Mouse (Mus musculus) liver, embryonic 14.5 days (tissue): ENCODE data around the gene Glul. TPM values are rescaled to one million over a fixed set of nuclear protein-coding genes. Genes with fewer than 3 reads are reported as not detected.
A peak's percentile ranks its signal among the peaks of the same experiment; 100 is the strongest.

Experiments used
- ATAC-seq: fragments of 200-750 bp; cut with Nextera tagmentation; 2 replicates; pipeline ENCODE4 v1.8.0; 2017; ENCODE audit warnings: moderate number of reproducible peaks, mild to moderate bottlenecking, moderate library complexity; ENCODE audit not compliant: insufficient read depth
- DNase-seq, 3 experiments: peaks; one replicate each; pipeline ENCODE4 v3.0.0-alpha.2; 2012 to 2013; ENCODE audit warnings: low read depth in 3 of 3, low spot score in 3 of 3
- H3K27ac ChIP-seq: fragments of 300-500 bp; sonication (generic); 2 replicates; pipeline ENCODE4 v1.5.1; 2014; ENCODE audit warnings: moderate library complexity, mild to moderate bottlenecking, control low read depth, inconsistent platforms
- H3K27me3 ChIP-seq: fragments of 300-500 bp; sonication (generic); 2 replicates; pipeline ENCODE4 v1.6.1; 2014; ENCODE audit warnings: mild to moderate bottlenecking, low read length, moderate library complexity; ENCODE audit not compliant: control insufficient read depth, insufficient read depth
- H3K36me3 ChIP-seq: fragments of 300-500 bp; sonication (generic); replicated peaks from 2 replicates; pipeline ENCODE4 v1.6.1; 2014; ENCODE audit warnings: low read depth; ENCODE audit not compliant: control insufficient read depth, insufficient read depth
- H3K4me1 ChIP-seq, 2 experiments: fragments of 200-500 bp in 1 of 2; fragments of 300-500 bp in 1 of 2; sonication (generic) in 1 of 2; replicated peaks; 2 replicates each; pipeline ENCODE4 v1.6.1; 2012 to 2014; ENCODE audit warnings: antibody characterized with exemption in 1 of 2, inconsistent platforms in 1 of 2, low read length in 1 of 2; ENCODE audit not compliant: control insufficient read depth in 2 of 2, insufficient read depth in 2 of 2
- H3K4me2 ChIP-seq: fragments of 300-500 bp; sonication (generic); 2 replicates; pipeline ENCODE4 v1.6.1; 2014; ENCODE audit warnings: low read depth, mild to moderate bottlenecking, control low read depth, moderate library complexity
- H3K4me3 ChIP-seq, 2 experiments: fragments of 200-500 bp in 1 of 2; fragments of 300-500 bp in 1 of 2; sonication (generic) in 1 of 2; 2 replicates each; pipeline ENCODE4 v1.5.1; 2012 to 2014; ENCODE audit warnings: low read depth in 2 of 2, low read length in 2 of 2, mild to moderate bottlenecking in 2 of 2, control low read depth in 1 of 2, inconsistent platforms in 1 of 2, moderate library complexity in 1 of 2; ENCODE audit not compliant: insufficient read depth in 1 of 2
- H3K9ac ChIP-seq: fragments of 300-500 bp; sonication (generic); replicated peaks from 2 replicates; pipeline ENCODE4 v1.6.1; 2014; ENCODE audit warnings: mild to moderate bottlenecking, control low read depth, moderate library complexity
- H3K9me3 ChIP-seq: fragments of 300-500 bp; sonication (generic); 2 replicates; pipeline ENCODE4 v1.6.1; 2016; ENCODE audit warnings: low read length, mixed read lengths; ENCODE audit not compliant: control insufficient read depth
- CTCF ChIP-seq: IDR thresholded peaks from 2 replicates; pipeline ENCODE4 v1.5.1; 2016; ENCODE audit warnings: antibody characterized with exemption, low read depth, control low read depth
- EP300 ChIP-seq: IDR thresholded peaks from 2 replicates; pipeline ENCODE4 v1.6.1; 2016; ENCODE audit warnings: antibody characterized with exemption, low read depth
- WGBS: fragments of 180-500 bp; shearing (Covaris S2); extraction: QIAGEN DNeasy Blood & Tissue Kit; methylation state at CpG from one replicate; pipeline ENCODE4 v1.1.7; 2014; ENCODE audit not compliant: insufficient replicate concordance; 5-methylcytosine and 5-hydroxymethylcytosine counted together
- polyA plus RNA-seq, 2 experiments: library from polyadenylated mRNA; depleted of rRNA in 1 of 2; stranded (reverse) in 1 of 2; unstranded in 1 of 2; fragments of >200 nt; fragmentation: Nextera tagmentation in 1 of 2; extraction: Ambion mirVana in 1 of 2; gene quantifications; 2 replicates each; pipeline versions ENCODE4 v1.2.1 to v1.2.3; 2012 to 2014

The Glul gene
- polyA plus RNA-seq, 2 experiments, result 71.1 to 103 TPM

DNA sequence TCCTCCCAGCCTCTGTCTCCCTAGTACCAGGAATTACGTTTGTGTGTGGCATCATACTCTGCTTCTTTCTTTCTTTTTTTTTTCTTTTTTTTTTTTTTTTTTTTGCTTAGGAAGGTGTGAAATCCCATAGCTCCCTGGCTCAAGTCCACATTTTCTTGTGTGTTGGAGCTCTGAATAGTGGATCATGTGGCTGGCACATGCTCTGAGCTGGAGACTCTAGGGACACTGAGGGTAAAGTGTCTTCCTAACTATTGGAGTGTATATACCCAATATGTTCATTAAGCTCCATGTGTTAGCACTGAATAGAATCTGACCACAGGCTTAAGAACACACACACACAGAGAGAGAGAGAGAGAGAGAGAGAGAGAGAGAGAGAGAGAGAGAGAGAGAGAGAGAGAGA is 34.0 kb downstream of the Glul start:
- Histone ChIP-seq H3K27me3 (no peaks in the 10 kb centered on the region), H3K4me1 (peaks cover 0 to 3% of the 10 kb centered on the region in 2 experiments; a peak in 1 of 4 replicates), H3K9ac (no peak overlapping the region), H3K4me2 (no peak overlapping the region), H3K4me3 (no peak overlapping the region), H3K27ac (no peak overlapping the region), H3K36me3 (no peaks in the 10 kb centered on the region), H3K9me3 (no peaks in the 10 kb centered on the region)
- DNase-seq (no peak), ATAC-seq (no peak)
- no peak for TF ChIP-seq EP300
- WGBS, result 41% methylated on average over 1 of the region's 1 CpGs

DNA sequence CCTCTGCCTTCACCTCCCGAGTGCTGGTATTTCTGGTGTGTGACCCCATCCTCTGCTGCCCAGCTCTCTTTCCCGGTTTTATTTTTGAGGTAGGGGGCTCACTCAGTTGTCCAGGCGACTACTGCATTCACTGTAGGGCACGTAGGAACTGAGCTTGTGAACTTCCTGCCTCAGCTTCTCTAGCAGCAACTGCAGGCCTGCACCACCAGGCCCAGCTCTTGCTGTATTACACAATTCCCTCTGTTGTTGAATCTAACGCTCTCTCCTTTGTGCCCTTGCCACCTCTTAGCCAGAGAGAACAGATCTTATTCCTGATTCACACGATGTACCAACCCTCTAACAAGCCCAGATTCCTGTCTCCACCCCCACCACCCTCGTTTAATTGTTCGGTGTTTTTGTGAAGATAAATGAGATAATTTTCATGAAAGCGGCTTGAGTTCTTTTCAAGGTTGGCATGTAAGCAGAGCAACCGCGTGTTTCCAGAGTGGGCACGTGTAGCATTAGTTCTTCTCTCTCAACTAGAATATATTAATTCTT is 36.2 kb downstream of the Glul start:
- H3K36me3 ChIP-seq, result no peaks in the 10 kb centered on the region
- no peak overlapping the region for H3K4me2 ChIP-seq
- 65% methylated on average over 12 of the region's 12 CpGs for WGBS
- no peaks in the 10 kb centered on the region for H3K9me3 ChIP-seq
- H3K4me3 ChIP-seq, result no peak overlapping the region
- no peak overlapping the region for H3K27ac ChIP-seq
- H3K4me1 ChIP-seq, result peaks cover 0 to 3% of the 10 kb centered on the region in 2 experiments; a peak in 1 of 4 replicates
- DNase-seq (no peak), ATAC-seq (no peak)
- H3K27me3 ChIP-seq, result no peaks in the 10 kb centered on the region
- TF ChIP-seq EP300 (no peak), CTCF (no peak)
- H3K9ac ChIP-seq, result no peak overlapping the region

DNA sequence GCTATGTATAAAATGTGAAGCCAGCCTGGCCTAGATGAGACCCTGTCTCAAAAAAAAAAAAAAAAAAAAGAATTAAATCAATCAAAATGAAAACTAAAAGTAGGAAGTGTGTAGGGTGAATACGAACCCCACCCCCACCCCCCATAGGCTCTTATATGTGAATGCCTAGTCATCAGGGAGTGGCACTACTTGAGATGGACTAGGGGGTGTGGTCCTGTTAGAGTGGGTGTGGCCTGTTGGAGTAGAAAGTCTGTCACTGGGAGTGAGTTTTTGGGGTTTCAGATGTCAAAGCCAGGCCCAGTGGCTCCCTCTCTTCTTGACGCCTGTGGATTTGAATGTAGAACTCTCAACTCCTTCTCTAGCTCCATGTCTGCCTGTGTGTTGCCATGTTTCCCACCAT is 37.3 kb downstream of the Glul start:
- H3K36me3 ChIP-seq, result no peaks in the 10 kb centered on the region
- ATAC-seq, result peak; percentile 82; the same call in 1 of the 2 replicates

DNA sequence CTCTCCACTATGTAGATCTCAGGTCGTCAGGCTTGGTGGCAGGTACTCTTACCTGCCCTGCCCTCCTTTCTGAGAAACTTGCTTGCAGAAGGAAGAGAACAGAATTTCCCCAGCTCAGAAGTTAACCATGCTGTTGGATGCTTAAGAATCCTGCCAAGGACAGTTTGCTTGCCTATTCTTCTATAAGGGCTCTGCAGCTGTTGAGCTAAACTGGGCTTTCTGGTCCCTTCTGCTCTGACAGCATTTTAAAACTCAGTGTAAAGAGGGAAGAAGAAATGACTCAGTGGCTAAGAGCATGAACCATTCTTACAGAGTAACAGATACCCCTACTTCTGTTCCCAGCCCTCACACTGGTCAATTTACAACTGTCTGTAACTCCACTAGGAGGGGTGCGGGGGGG is 41.2 kb downstream of the Glul start:
- TF ChIP-seq CTCF (no peak), EP300 (no peak)
- Histone ChIP-seq H3K9me3 (no peaks in the 10 kb centered on the region), H3K4me2 (no peak overlapping the region), H3K4me3 (no peak overlapping the region), H3K9ac (no peak overlapping the region), H3K4me1 (peaks cover 0 to 3% of the 10 kb centered on the region in 2 experiments; a peak in 1 of 4 replicates), H3K36me3 (no peaks in the 10 kb centered on the region), H3K27ac (no peak overlapping the region), H3K27me3 (no peaks in the 10 kb centered on the region)
- ATAC-seq (no peak), DNase-seq (no peak)
- 56% methylated on average over 2 of the region's 2 CpGs for WGBS

More for the DNA sequence above, 37.3 kb downstream of the Glul start:
- peaks cover 0 to 3% of the 10 kb centered on the region in 2 experiments; a peak in 1 of 4 replicates for H3K4me1 ChIP-seq
- WGBS, result 85% methylated on average over 2 of the region's 2 CpGs
- TF ChIP-seq EP300 (no peak), CTCF (no peak)
- H3K4me3 ChIP-seq, result no peak overlapping the region
- H3K9me3 ChIP-seq, result no peaks in the 10 kb centered on the region
- no peak overlapping the region for H3K4me2 ChIP-seq
- peak in 2 of 3 experiments; percentile 6 to 19 for DNase-seq
- no peak overlapping the region for H3K9ac ChIP-seq
- no peak overlapping the region for H3K27ac ChIP-seq
- no peaks in the 10 kb centered on the region for H3K27me3 ChIP-seq

DNA sequence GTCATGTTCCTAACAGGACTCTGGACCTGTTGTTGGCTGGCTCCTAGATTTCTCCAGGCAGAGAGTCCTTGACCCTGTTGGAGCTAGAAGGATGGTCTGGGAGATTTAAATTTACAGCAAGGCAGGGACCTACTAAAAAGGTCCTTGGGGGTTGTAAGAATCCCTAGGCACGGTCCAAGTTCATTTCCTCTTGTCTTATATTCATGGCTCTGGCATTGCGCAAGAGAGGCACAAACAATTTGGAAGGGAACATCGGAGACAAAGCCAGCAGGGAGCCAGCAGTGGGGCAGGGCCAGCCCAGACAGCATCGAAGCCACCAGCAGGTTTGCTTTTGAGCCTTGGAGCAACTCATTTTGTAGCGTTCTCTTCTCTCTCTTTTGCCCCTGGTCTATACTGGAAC is 45.4 kb downstream of the Glul start:
- no peaks in the 10 kb centered on the region for H3K4me1 ChIP-seq
- H3K4me3 ChIP-seq, result no peak overlapping the region
- no peak for DNase-seq
- no peak overlapping the region for H3K9ac ChIP-seq
- 55% methylated on average over 5 of the region's 5 CpGs for WGBS
- H3K4me2 ChIP-seq, result no peak overlapping the region
- TF ChIP-seq EP300 (no peak), CTCF (no peak)
- no peak for ATAC-seq
- no peak overlapping the region for H3K27ac ChIP-seq
- H3K27me3 ChIP-seq, result no peaks in the 10 kb centered on the region
- H3K9me3 ChIP-seq, result no peaks in the 10 kb centered on the region
- no peaks in the 10 kb centered on the region for H3K36me3 ChIP-seq
